Mouse (Mus musculus) embryonic fibroblast, embryonic 13.5 days (primary cell): Measurements from ENCODE around the gene Zfp956. TPM values are rescaled to one million over a fixed set of nuclear protein-coding genes. Genes with fewer than 3 reads are reported as not detected.
A peak's percentile ranks its signal among the peaks of the same experiment; 100 is the strongest.

Experiments used
- H3K27ac ChIP-seq: 2 replicates; pipeline ENCODE4 v1.5.1; 2012; ENCODE audit warnings: low read length, control low read depth, inconsistent platforms; ENCODE audit not compliant: insufficient read depth
- H3K4me1 ChIP-seq: 2 replicates; pipeline ENCODE4 v1.6.1; 2011; ENCODE audit warnings: low read length; ENCODE audit not compliant: control insufficient read depth, insufficient read depth
- H3K4me3 ChIP-seq: 2 replicates; pipeline ENCODE4 v1.5.1; 2011; ENCODE audit warnings: mild to moderate bottlenecking, control low read depth, low read length; ENCODE audit not compliant: insufficient read depth
- CTCF ChIP-seq: IDR thresholded peaks from 2 replicates; pipeline ENCODE4 v1.5.1; 2011; ENCODE audit warnings: mild to moderate bottlenecking, control low read depth, low read length, moderate library complexity, borderline replicate concordance; ENCODE audit not compliant: insufficient read depth
- POLR2A ChIP-seq: IDR thresholded peaks from 2 replicates; pipeline ENCODE4 v1.6.1; 2011; ENCODE audit warnings: low read depth, mild to moderate bottlenecking, control low read depth, low read length, moderate library complexity
- polyA plus RNA-seq: library from polyadenylated mRNA; stranded (reverse); fragments of >200 nt; gene quantifications from 2 replicates; pipeline ENCODE4 v1.2.4, GENCODE M21; 2011; ENCODE audit warnings: low read depth; ENCODE audit not compliant: missing spikeins, insufficient read length

Gene Zfp956
- polyA plus RNA-seq, 1 experiment, result 4.2 TPM

GRCm38 (mm10) chr6:47919646-47920446, 33.3 kb upstream of the Zfp956 start:
- no peak for TF ChIP-seq POLR2A
- no peak for TF ChIP-seq CTCF
- Histone ChIP-seq H3K4me1 (no peaks in the 10 kb centered on the region), H3K4me3 (peak overlapping the region; percentile 74), H3K27ac (no peak overlapping the region)

GRCm38 (mm10) chr6:47920447-47921340, 32.5 kb upstream of the Zfp956 start, which contains the start of gene Zfp212:
Gene Zfp212 (plus strand): TSS chr6:47920476.
- no peaks in the 10 kb centered on the region for H3K4me1 ChIP-seq
- peak within 1 kb of the TSS; percentile 74 for H3K4me3 ChIP-seq
- H3K27ac ChIP-seq, result peak within 1 kb of the TSS; percentile 93
- TF ChIP-seq POLR2A (peak; percentile 69), CTCF (peak; percentile 38; the same call in 1 of the 2 replicates)

GRCm38 (mm10) chr6:47942461-47942860, 10.7 kb upstream of the Zfp956 start:
- Histone ChIP-seq H3K4me1 (no peaks in the 10 kb centered on the region), H3K4me3 (no peak overlapping the region), H3K27ac (no peak overlapping the region)
- TF ChIP-seq CTCF, result no peak

GRCm38 (mm10) chr6:47943021-47943691, 10.0 kb upstream of the Zfp956 start:
- H3K4me3 ChIP-seq, result peak overlapping the region; percentile 8
- no peak overlapping the region for H3K27ac ChIP-seq
- no peaks in the 10 kb centered on the region for H3K4me1 ChIP-seq
- TF ChIP-seq POLR2A, result peak; percentile 41; the same call in 1 of the 2 replicates
- TF ChIP-seq CTCF, result peak; percentile 34; the same call in 1 of the 2 replicates

GRCm38 (mm10) chr6:47943721-47944120, 9.5 kb upstream of the Zfp956 start:
- H3K4me3 ChIP-seq, result peak overlapping the region; percentile 8; the same call in 1 of the 2 replicates
- TF ChIP-seq POLR2A (no peak), CTCF (no peak)
- H3K27ac ChIP-seq, result no peak overlapping the region
- no peaks in the 10 kb centered on the region for H3K4me1 ChIP-seq

- no peaks in the 10 kb centered on the region for H3K4me1 ChIP-seq
- H3K4me3 ChIP-seq, result no peak overlapping the region
- TF ChIP-seq CTCF, result no peak
- no peak for TF ChIP-seq POLR2A
- no peak overlapping the region for H3K27ac ChIP-seq
Observed at GRCm38 (mm10) chr6:47947388-47947787, 5.8 kb upstream of the Zfp956 start.

GRCm38 (mm10) chr6:47954425-47954824, 1.2 kb downstream of the Zfp956 start:
- Histone ChIP-seq H3K4me1 (no peaks in the 10 kb centered on the region; the same call in 1 of the 2 replicates), H3K4me3 (no peak overlapping the region), H3K27ac (no peak overlapping the region)
- TF ChIP-seq POLR2A (no peak), CTCF (no peak)

GRCm38 (mm10) chr6:47957816-47958215, 4.6 kb downstream of the Zfp956 start:
- no peaks in the 10 kb centered on the region; the same call in 1 of the 2 replicates for H3K4me1 ChIP-seq
- H3K4me3 ChIP-seq, result no peak overlapping the region
- TF ChIP-seq CTCF (no peak), POLR2A (no peak)
- H3K27ac ChIP-seq, result no peak overlapping the region

- Histone ChIP-seq H3K27ac (no peak overlapping the region), H3K4me3 (no peak overlapping the region), H3K4me1 (no peaks in the 10 kb centered on the region)
- no peak for TF ChIP-seq CTCF
- no peak for TF ChIP-seq POLR2A
Observed at GRCm38 (mm10) chr6:47960685-47961421, 7.7 kb downstream of the Zfp956 start.
